Mouse (Mus musculus) forebrain, embryonic 13.5 days (tissue): ENCODE results near the gene Hormad1. TPM values are rescaled to one million over a fixed set of nuclear protein-coding genes. Genes with fewer than 3 reads are reported as not detected.

ENCODE experiments used
- ATAC-seq: fragments of 200-750 bp; cut with Nextera tagmentation; 2 replicates; pipeline ENCODE4 v1.8.0; 2017
- H3K27ac ChIP-seq: fragments of 300-500 bp; sonication (generic); 2 replicates; pipeline ENCODE4 v1.5.1; 2015; ENCODE audit warnings: inconsistent platforms, mild to moderate bottlenecking, moderate library complexity
- H3K27me3 ChIP-seq: fragments of 300-500 bp; sonication (generic); 2 replicates; pipeline ENCODE4 v1.6.1; 2015; ENCODE audit warnings: mild to moderate bottlenecking, inconsistent platforms
- H3K36me3 ChIP-seq: fragments of 300-500 bp; sonication (generic); 2 replicates; pipeline ENCODE4 v1.6.1; 2015; ENCODE audit warnings: mild to moderate bottlenecking, inconsistent platforms; ENCODE audit not compliant: poor library complexity, severe bottlenecking
- H3K4me1 ChIP-seq: fragments of 300-500 bp; sonication (generic); 2 replicates; pipeline ENCODE4 v1.6.1; 2015; ENCODE audit warnings: inconsistent platforms
- H3K4me2 ChIP-seq: fragments of 300-500 bp; sonication (generic); 2 replicates; pipeline ENCODE4 v1.6.1; 2015; ENCODE audit warnings: inconsistent platforms, mild to moderate bottlenecking, moderate library complexity
- H3K4me3 ChIP-seq: fragments of 300-500 bp; sonication (generic); 2 replicates; pipeline ENCODE4 v1.5.1; 2015; ENCODE audit warnings: mild to moderate bottlenecking, inconsistent platforms
- H3K9ac ChIP-seq: fragments of 300-500 bp; sonication (generic); 2 replicates; pipeline ENCODE4 v1.6.1; 2015; ENCODE audit warnings: mild to moderate bottlenecking, inconsistent platforms
- H3K9me3 ChIP-seq: fragments of 300-500 bp; sonication (generic); replicated peaks from 2 replicates; pipeline ENCODE4 v1.6.1; 2016; ENCODE audit warnings: inconsistent platforms
- WGBS: fragments of 180-500 bp; shearing (Covaris S2); methylation state at CpG from one replicate; pipeline ENCODE4 v1.1.7; 2015; 5-methylcytosine and 5-hydroxymethylcytosine counted together
- polyA plus RNA-seq: library from polyadenylated mRNA; unstranded; fragments of >200 nt; fragmentation: Nextera tagmentation; extraction: Ambion mirVana; gene quantifications from 2 replicates; pipeline ENCODE4 v1.2.1, GENCODE M21; 2015

Hormad1 gene
- polyA plus RNA-seq: not detected in 2 replicates

DNA sequence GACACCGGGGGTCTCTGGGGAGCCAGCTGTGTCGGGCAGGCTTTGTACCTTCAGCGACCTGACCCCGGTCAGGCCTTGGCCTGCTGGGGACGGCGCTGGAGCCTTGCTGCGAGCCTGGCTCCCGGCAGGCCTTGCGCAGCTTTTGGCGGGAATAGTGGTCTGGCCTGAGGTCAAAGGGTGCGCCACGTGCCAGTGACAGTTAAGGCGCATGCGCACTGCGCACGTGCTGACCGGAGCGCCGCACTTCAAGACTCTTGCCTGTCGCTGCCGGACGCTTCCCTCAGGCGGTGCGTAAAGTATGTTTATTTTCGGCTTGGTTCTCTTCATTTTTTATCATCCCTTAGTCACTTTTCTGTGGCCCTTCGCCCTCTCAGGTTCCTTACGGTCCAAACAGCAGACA is at the start of gene Hormad1:
Gene Hormad1, plus strand, starts transcription at position 241 of the 400 bp plus-strand sequence.
- WGBS: 93% methylated on average over 27 of the region's 27 CpGs

DNA sequence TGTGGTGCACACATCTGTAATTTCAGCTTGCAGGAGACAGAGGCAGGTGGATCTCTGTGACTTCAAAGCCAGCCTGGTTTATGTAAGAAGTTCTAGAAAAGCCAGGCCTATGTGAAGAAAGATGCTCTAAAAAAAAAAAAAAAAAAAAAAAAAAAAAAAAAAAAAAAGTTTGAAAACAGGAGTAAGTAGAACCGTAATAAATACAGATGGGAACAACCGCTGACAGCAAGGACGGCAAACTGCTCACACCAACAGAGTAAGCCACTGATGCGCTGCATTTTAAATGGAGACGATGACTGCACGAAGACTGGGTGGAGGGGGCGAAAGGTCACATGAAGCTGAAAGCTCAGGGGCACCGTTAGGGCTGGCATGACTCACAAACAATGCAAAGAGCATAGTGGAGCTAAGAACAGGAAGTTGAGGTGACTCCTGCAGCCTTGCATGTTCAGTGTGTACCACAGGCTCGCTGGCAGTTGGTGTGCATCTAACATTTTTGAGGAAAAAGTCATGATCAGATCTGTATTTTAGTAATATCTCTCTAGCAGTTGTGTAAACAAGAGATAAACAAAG is 47.8 kb upstream of the Hormad1 start:
- Histone ChIP-seq H3K9ac (no peak overlapping the region), H3K27ac (no peak overlapping the region), H3K27me3 (no peaks in the 10 kb centered on the region), H3K9me3 (no peaks in the 10 kb centered on the region), H3K36me3 (no peaks in the 10 kb centered on the region), H3K4me2 (no peak overlapping the region), H3K4me3 (no peak overlapping the region), H3K4me1 (no peaks in the 10 kb centered on the region)
- ATAC-seq: no peak
- 83% methylated on average over 9 of the region's 9 CpGs for WGBS

More for the DNA sequence above, at the start of gene Hormad1:
- H3K9me3 ChIP-seq: no peaks in the 10 kb centered on the region
- H3K4me3 ChIP-seq: no peak within 1 kb of the TSS
- H3K4me2 ChIP-seq: no peak within 1 kb of the TSS
- H3K36me3 ChIP-seq: no peaks in the 10 kb centered on the region
- no peaks in the 10 kb centered on the region for H3K27me3 ChIP-seq
- no peak within 1 kb of the TSS for H3K27ac ChIP-seq
- ATAC-seq: no peak
- H3K9ac ChIP-seq: no peak within 1 kb of the TSS
- no peaks in the 10 kb centered on the region for H3K4me1 ChIP-seq

DNA sequence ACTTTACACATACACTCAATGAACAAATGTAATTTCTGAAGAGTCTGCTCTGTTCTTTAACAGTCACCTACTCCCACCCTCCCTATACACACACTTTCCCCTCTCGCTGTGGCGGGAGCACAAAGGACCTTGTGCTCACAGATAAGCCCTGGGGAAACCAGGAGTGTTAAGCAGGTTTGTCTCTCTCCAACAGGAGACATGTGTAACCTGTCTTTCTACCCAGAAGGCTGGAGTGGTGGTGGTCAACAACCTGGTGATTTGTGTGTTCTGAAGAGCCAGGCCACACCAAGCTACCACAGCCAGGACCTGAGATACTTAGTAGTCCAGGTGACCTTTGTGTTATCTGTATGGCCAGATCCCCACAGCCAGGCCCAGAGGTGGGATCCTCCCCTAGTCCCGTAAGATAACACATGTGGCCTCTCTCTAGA is 42.8 kb upstream of the Hormad1 start:
- H3K27me3 ChIP-seq: no peaks in the 10 kb centered on the region
- H3K9ac ChIP-seq: no peak overlapping the region
- H3K4me1 ChIP-seq: no peaks in the 10 kb centered on the region; the same call in 1 of the 2 replicates
- WGBS: 91% methylated on average over 3 of the region's 3 CpGs
- no peak overlapping the region for H3K27ac ChIP-seq
- no peak for ATAC-seq
- H3K36me3 ChIP-seq: no peaks in the 10 kb centered on the region
- H3K9me3 ChIP-seq: no peaks in the 10 kb centered on the region
- no peak overlapping the region for H3K4me2 ChIP-seq
- H3K4me3 ChIP-seq: no peak overlapping the region

DNA sequence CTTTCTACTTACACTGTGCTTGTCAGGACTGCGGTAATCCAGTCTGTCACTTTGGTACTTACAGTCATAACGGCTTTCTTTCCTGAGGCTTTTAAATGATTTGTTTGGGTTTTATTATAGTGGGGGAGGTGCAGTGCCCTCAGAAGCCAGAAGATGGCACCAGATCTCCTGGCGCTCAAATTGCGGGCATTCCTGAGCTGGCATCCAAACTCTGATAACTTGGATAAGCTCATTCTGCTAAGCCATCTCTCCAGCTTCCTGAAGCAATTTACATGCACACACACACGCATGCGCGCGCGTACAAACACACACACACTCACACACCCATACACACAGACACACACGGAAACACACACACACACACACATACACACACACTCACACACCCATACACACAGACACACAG is 42.0 kb upstream of the Hormad1 start:
- H3K4me3 ChIP-seq: no peak overlapping the region
- WGBS: 27% methylated on average over 10 of the region's 10 CpGs
- no peaks in the 10 kb centered on the region; the same call in 1 of the 2 replicates for H3K4me1 ChIP-seq
- peak; percentile 74 for ATAC-seq
- no peaks in the 10 kb centered on the region for H3K36me3 ChIP-seq
- no peak overlapping the region for H3K4me2 ChIP-seq
- H3K27me3 ChIP-seq: no peaks in the 10 kb centered on the region
- H3K27ac ChIP-seq: no peak overlapping the region
- H3K9me3 ChIP-seq: no peaks in the 10 kb centered on the region
- H3K9ac ChIP-seq: no peak overlapping the region

DNA sequence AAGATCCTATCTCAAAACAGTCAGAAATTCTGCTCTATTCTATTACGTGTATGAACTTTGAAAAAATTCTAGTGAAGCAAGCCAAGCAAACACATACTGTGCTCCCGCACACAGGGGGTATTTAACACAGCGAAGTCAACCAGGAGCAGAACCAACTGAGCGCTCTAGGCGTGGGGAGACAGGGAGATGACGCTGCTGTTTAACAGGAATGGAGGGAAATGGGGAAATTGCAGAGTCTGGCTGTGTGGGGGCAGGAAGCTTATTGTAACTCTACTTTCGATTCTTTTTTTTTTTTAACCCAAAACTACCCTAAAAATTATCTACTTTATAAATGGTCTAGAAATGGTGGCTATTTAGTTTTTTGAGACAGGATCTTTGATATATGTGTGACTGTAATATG is 40.6 kb upstream of the Hormad1 start:
- Histone ChIP-seq H3K4me1 (no peaks in the 10 kb centered on the region; the same call in 1 of the 2 replicates), H3K4me3 (no peak overlapping the region), H3K27me3 (no peaks in the 10 kb centered on the region), H3K27ac (no peak overlapping the region), H3K9me3 (no peaks in the 10 kb centered on the region), H3K4me2 (no peak overlapping the region), H3K9ac (no peak overlapping the region), H3K36me3 (no peaks in the 10 kb centered on the region)
- no peak for ATAC-seq
- 85% methylated on average over 7 of the region's 7 CpGs for WGBS

DNA sequence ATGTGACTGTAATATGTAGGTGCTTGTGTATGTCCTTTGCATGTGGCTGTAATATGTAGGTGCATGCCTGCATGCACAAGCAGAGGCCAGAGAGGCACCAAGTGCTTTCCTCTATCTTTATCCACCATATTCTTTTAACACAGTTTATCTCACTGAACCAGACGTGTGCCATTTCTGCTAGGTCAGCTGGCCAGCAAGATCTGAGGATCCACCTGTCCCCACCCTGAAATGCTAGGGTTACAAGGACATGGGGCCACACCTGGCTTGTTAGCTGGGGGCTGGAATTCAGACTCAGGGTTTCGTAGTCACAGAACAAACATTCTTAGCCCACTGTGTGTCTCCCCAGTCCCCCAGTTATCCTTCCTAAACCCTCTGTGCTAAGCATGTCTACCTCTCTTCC is 40.2 kb upstream of the Hormad1 start:
- Histone ChIP-seq H3K4me2 (no peak overlapping the region), H3K36me3 (no peaks in the 10 kb centered on the region), H3K9me3 (no peaks in the 10 kb centered on the region), H3K27ac (no peak overlapping the region), H3K4me3 (no peak overlapping the region), H3K9ac (no peak overlapping the region), H3K4me1 (no peaks in the 10 kb centered on the region; the same call in 1 of the 2 replicates), H3K27me3 (no peaks in the 10 kb centered on the region)
- ATAC-seq: no peak
- 79% methylated on average over 2 of the region's 2 CpGs for WGBS

DNA sequence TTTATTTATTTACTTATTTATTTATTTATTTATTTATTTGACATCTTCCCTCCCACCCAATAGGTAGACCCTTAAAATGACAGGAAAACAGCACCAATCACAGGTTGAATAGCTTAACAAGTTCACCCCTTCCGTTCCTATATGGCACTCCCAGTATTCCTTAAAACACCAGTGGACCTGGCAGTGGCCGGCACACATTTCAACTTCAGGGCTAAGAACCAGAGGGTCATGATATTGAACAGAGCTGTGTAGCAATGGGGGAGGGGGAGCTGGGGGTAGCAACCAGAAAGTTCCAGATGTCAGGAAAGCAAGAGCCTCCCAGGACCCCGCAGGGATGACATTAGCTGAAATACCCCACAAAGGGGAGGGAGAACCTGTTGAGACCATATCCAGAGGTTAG is 39.4 kb upstream of the Hormad1 start:
- H3K4me2 ChIP-seq: no peak overlapping the region
- 89% methylated on average over 3 of the region's 3 CpGs for WGBS
- no peak for ATAC-seq
- H3K9ac ChIP-seq: no peak overlapping the region
- no peaks in the 10 kb centered on the region for H3K36me3 ChIP-seq
- no peaks in the 10 kb centered on the region for H3K9me3 ChIP-seq
- no peak overlapping the region for H3K27ac ChIP-seq
- no peaks in the 10 kb centered on the region; the same call in 1 of the 2 replicates for H3K4me1 ChIP-seq
- H3K4me3 ChIP-seq: no peak overlapping the region
- no peaks in the 10 kb centered on the region for H3K27me3 ChIP-seq

DNA sequence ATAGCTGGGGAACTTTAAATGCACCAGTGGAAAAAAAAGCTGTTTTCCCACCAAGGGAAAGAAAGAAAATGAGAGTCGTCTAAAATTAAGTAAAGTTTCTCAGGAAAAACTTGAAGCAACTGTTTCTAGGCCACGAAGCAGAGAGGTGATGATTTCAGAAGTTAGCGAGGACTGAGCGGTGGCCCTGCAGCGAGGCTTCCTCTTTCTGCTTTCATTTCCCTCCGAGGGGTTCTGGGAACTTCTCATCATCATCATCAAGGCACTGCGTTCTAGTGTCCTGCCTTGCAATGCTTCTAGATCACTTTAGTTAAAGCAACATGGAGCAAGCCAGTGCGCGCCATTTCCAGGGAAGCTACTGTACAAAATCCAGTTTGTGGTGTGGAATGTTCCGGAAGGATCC is 38.3 kb upstream of the Hormad1 start:
- 91% methylated on average over 10 of the region's 10 CpGs for WGBS
- Histone ChIP-seq H3K27ac (no peak overlapping the region), H3K36me3 (no peaks in the 10 kb centered on the region), H3K27me3 (no peaks in the 10 kb centered on the region), H3K4me2 (no peak overlapping the region), H3K9me3 (no peaks in the 10 kb centered on the region), H3K4me1 (no peaks in the 10 kb centered on the region; the same call in 1 of the 2 replicates), H3K4me3 (no peak overlapping the region), H3K9ac (no peak overlapping the region)
- no peak for ATAC-seq

DNA sequence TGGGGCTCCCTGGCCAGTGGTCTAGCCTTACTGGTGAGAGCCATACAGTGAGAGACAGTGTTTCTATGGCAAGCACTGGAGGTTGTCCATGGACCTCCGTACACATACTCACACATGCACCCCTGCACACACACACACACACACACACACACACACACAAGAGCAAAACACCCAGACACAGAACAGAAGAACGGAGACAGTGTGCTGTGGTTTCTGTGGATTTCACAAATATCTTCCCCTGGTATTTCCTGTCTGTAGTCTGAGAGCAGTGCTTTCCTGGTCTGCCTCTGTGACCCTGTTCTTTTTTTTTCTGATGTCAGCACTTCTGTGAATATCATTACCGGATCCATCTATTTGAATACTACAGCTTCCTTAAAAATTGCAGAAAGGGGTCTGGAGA is 35.8 kb upstream of the Hormad1 start:
- Histone ChIP-seq H3K27me3 (no peaks in the 10 kb centered on the region), H3K27ac (no peak overlapping the region), H3K36me3 (no peaks in the 10 kb centered on the region), H3K4me1 (no peaks in the 10 kb centered on the region), H3K9me3 (no peaks in the 10 kb centered on the region), H3K4me3 (no peak overlapping the region), H3K4me2 (no peak overlapping the region), H3K9ac (no peak overlapping the region)
- 90% methylated on average over 3 of the region's 3 CpGs for WGBS
- no peak for ATAC-seq

DNA sequence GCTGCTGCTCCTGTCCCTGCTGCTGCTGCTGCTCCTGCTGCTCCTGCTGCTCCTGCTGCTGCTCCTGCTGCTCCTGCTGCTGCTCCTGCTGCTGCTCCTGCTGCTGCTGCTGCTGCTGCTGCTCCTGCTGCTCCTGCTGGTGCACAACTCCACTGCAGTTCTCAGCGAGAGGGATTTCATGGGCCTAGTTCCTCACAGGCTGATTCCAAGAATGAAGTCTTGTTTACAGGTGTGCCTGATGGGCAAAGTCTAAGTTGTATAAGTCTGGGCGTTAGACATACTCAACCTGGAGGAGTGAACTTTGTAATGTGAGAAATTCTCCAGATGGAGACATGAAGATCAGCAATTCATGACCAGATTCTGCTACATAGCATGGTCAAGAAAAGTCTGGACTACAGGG is 34.8 kb upstream of the Hormad1 start:
- no peaks in the 10 kb centered on the region for H3K9me3 ChIP-seq
- H3K4me2 ChIP-seq: no peak overlapping the region
- ATAC-seq: no peak
- no peaks in the 10 kb centered on the region for H3K27me3 ChIP-seq
- H3K4me1 ChIP-seq: no peaks in the 10 kb centered on the region
- no peak overlapping the region for H3K27ac ChIP-seq
- H3K36me3 ChIP-seq: no peaks in the 10 kb centered on the region
- 67% methylated on average over 2 of the region's 2 CpGs for WGBS
- no peak overlapping the region for H3K4me3 ChIP-seq
- no peak overlapping the region for H3K9ac ChIP-seq

DNA sequence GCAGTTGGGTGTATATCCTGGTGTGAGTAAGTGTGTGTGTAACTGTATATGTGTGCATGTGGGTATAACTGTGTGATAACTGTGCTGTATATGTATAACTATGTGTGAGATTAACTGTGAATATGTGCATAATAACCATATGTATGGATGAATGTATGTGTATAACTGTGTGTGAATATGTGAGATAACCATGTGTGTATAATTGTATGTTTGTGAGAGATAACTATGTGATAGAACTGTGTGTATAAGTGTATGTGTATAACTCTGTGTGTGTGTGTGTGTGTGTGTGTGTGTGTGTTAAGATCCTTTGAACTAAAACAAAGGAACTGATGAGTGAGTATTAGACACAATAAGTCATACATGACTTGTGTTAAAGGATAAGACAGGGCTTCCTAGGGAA is 33.4 kb upstream of the Hormad1 start:
- no peaks in the 10 kb centered on the region for H3K36me3 ChIP-seq
- ATAC-seq: no peak

DNA sequence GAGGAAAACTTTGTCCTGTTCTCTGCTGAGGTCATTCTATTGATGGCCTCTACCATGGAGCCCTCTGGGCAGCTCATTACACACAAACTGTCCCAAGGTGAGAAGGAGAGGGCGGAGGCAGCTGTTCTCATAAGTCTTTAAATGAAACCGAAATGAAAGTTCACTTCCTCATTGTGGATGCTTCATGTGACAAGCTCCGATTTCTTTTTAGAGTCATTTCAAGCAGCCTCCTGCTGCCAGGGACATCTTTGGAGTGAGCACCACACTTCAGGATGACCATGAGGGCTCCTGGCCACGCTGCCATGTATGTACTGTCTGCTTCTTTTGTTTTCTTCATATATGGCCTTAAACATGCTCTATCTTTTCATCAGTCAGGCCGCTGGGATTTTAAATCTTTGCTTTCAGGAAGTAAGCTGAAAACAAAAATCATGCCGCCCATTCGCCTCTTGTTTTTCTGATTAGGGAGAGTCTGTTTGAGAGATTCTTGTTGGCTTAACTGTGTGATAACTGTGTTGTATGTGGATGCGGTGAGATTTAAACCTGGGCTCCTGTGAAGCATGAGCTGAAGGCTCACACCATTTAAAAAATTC is 32.8 kb upstream of the Hormad1 start, which contains the start of gene Ctss:
Gene Ctss, plus strand, starts transcription at position 165 of the 590 bp plus-strand sequence.
- Histone ChIP-seq H3K27me3 (no peaks in the 10 kb centered on the region), H3K4me1 (no peaks in the 10 kb centered on the region), H3K4me3 (no peak within 1 kb of the TSS), H3K9ac (no peak within 1 kb of the TSS), H3K9me3 (no peaks in the 10 kb centered on the region), H3K27ac (no peak within 1 kb of the TSS), H3K36me3 (no peaks in the 10 kb centered on the region), H3K4me2 (no peak within 1 kb of the TSS)
- 91% methylated on average over 8 of the region's 8 CpGs for WGBS
- no peak for ATAC-seq

More for the DNA sequence above, 33.4 kb upstream of the Hormad1 start:
- no peaks in the 10 kb centered on the region for H3K9me3 ChIP-seq
- H3K9ac ChIP-seq: no peak overlapping the region
- H3K4me2 ChIP-seq: no peak overlapping the region
- no peak overlapping the region for H3K4me3 ChIP-seq
- no peaks in the 10 kb centered on the region for H3K27me3 ChIP-seq
- H3K27ac ChIP-seq: no peak overlapping the region
- H3K4me1 ChIP-seq: no peaks in the 10 kb centered on the region

DNA sequence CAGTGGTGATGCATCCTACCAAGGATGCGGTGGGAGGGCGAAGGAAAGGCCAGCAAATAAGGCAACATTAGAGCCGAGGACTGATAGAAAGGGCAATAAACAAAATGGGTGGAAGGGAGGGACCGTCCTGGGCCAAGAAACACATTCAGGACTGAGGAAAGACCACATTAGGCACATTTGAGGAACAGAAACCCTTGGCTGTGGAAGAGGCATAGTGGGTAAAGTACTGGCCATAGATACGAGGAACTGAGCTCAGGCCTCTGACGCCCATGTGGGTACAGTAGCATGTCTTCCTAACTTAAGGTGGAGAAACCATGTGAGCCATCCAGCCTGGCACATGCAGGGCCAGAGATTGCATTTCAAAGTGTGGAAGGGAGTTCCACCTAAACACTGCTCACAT is 29.7 kb upstream of the Hormad1 start:
- no peaks in the 10 kb centered on the region for H3K9me3 ChIP-seq
- no peak overlapping the region for H3K27ac ChIP-seq
- WGBS: 93% methylated on average over 6 of the region's 6 CpGs
- no peak overlapping the region for H3K4me3 ChIP-seq
- H3K27me3 ChIP-seq: no peaks in the 10 kb centered on the region
- no peak overlapping the region for H3K9ac ChIP-seq
- no peak overlapping the region for H3K4me2 ChIP-seq
- ATAC-seq: no peak
- H3K36me3 ChIP-seq: no peaks in the 10 kb centered on the region
- no peaks in the 10 kb centered on the region for H3K4me1 ChIP-seq
